Mouse (Mus musculus) erythroblast, embryonic 14.5 days (primary cell): ENCODE results near the gene Olfr1281.

Source experiments
- GATA1 ChIP-seq: IDR thresholded peaks from 2 replicates; pipeline ENCODE4 v1.6.1; 2012; ENCODE audit warnings: low read length, inconsistent platforms, mixed read lengths
- TAL1 ChIP-seq: IDR thresholded peaks from 3 replicates; pipeline ENCODE4 v1.6.1; 2012; ENCODE audit warnings: low read length, inconsistent platforms, mixed read lengths

DNA sequence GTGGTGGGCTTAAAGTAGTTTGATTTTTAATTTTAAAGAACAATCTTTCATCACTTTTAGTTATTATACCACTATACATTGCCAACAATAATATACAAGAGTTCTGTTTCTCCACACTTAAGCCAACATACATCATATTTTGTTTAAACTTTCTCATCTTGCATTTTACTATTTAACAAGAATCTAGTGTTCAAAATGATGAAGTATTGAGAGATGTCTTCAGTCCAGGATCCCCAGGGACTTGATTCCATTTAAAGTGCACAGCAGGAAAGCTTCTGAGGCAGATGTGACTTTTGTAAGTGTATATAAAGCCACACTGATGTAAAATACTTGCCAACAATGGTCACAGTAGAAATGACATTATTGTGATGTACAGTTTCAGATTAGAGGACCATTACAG is 12.6 kb upstream of the Olfr1281 start, which contains the start of gene Olfr1280:
- no peak for TF ChIP-seq TAL1
- no peak for TF ChIP-seq GATA1
